Mouse (Mus musculus) right cerebral cortex, postnatal 25 days (tissue): ENCODE measurements around the gene Kras.

Experiments used
- DNase-seq: peaks from one replicate; pipeline ENCODE4 v3.0.0; 2022

Kras gene

DNA sequence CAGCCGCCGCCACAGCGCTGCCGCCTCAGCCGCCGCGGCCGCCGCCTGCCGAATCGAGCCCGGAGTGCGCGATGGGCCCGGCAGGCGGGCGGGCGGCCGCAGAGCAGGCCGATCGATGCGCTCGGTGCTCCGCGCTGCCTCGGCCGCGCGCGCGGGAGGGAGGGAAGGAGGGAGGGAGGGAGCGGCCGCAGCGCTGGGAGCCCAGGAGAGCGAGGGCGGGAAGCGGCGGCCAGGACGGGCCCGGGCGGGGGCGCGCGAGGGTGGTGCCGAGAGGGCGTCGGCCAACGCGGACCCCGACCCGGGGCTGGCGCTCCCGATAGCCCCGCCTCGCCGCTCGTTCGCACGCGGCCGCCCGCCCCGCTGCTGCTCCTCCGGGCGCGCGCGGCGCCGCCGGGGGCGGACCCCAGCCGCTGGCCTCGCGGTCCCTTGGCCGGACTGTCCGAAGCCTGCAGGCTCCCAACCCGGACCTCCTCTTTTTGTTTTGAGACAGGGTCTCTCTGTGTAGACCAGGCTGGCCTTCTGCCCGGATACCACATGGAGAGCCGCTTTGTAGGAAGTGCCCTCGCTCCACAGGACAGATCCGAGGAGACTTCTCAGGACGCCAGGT lies at the start of gene Kras:
Gene Kras, minus strand, starts transcription at position 55 of the 607 bp plus-strand sequence.
- peak; percentile 91 for DNase-seq

DNA sequence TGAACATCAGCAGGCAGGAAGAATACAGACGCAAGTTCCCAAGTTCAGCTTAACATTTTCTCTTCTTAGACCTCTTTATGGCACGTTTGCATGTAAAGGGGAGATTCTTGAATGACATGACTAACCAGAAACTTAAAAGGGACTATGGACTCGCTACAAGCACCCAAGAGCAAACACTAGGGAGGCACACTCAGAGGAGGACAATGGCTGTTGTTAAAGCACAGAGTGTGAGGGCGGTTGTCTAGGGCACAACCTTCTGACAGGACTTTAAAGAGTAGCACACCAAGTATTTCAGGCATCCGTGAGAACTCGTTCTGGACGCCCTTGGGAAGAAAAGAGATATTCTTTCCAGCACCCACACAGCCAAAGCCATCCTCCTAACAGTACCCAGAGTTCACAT lies 47.6 kb upstream of the Kras start:
- no peak for DNase-seq

- DNase-seq = no peak
These were observed 46.9 kb upstream of the Kras start for GRCm38 (mm10) chr6:145296979-145297378.

- DNase-seq = no peak
These were observed 45.1 kb upstream of the Kras start for GRCm38 (mm10) chr6:145295171-145295570.

DNA sequence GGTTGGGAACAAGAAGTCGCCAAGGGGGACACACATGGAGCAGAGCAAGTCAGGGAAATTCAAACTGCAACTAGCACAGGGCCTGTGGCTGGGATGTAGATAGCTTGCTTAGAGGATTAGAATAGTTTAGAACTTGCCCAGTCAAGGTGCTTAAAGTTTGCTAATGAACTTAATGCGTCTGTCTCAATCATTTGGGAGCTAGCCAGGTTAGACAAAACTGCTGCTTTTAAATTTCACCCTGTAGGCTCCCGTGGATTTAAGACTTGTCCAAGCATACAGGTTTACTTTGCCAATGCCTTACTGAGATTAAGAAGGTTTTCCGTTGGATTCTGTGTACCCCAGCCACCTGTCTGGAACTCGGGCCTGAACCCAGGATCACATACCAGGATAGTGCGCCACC lies 43.1 kb upstream of the Kras start:
- no peak for DNase-seq

GRCm38 (mm10) chr6:145291383-145292289 lies 41.6 kb upstream of the Kras start:
- DNase-seq = no peak

DNA sequence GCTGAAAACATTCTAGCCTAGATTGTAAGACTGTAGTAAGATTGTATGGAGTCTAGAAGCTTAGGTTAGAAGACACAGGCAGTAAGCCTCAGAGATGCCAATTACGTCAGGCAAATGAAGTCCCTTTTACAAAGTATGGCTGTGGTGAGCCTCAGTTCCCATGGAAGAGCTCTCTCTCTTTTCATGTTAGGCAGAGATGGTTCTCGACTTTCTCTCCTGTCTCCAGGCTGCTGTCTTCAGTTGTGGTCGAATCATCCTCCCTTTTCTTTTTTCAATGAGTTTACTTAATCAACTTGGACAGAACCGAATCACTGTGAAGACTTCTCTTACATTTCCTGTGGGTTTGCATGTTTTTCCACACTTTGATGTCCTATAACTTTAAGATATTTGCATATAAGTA lies 35.6 kb upstream of the Kras start:
- DNase-seq = no peak

DNA sequence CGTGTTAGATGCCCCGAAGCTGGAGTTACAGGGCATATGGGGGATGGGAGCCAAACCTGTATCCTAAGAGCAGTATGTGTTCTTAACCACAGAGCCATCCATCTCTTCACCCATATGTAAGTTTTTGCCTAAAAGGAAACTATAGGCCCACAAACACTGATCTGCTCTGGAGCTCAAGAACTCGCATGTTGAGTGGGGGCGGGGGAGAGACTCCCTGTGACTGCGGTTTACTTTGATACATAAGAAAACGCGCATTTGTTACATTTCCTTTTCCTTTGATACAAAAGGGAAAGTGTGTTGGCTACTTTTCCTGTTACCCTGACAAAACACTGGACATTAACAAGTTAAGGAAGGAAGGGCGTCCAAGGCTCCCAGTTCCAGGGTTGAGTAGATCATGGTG lies 34.2 kb upstream of the Kras start:
- no peak for DNase-seq

GRCm38 (mm10) chr6:145277138-145277763 lies 27.2 kb upstream of the Kras start:
- DNase-seq = no peak

GRCm38 (mm10) chr6:145276265-145276780 lies 26.3 kb upstream of the Kras start:
- DNase-seq = peak; percentile 17

- no peak for DNase-seq
These were observed 25.7 kb upstream of the Kras start for GRCm38 (mm10) chr6:145275586-145276219.

DNA sequence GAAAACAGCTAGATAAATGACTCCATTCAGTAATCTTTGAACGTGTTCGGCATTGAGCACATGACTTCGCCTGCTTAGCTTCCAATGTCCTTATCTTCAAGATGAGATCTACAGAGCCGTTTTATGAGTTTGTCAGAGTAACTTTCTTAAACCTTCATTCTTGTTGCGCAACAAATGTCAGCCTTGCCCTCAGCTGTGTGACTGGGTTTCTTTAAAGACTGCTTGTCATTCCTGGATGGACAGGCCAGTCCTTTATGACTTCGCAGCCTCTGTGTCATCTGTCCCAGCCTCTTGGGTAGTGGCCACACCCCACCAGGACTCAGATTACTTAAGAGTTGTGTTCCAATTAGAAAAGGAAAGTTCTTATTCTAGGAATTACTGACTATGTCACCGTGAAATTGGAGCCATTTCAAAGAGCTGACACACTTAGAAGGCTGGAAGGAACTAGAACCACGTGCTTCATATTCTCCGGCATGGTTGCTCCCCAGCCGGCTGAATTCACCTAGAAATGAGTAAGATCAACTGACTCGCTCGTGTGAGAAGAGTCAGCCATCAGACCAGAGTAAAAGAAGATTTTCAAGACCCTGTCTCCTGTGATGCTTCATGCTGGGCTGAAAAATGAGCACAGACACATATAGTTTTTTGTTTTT lies 24.1 kb upstream of the Kras start:
- DNase-seq = no peak

DNA sequence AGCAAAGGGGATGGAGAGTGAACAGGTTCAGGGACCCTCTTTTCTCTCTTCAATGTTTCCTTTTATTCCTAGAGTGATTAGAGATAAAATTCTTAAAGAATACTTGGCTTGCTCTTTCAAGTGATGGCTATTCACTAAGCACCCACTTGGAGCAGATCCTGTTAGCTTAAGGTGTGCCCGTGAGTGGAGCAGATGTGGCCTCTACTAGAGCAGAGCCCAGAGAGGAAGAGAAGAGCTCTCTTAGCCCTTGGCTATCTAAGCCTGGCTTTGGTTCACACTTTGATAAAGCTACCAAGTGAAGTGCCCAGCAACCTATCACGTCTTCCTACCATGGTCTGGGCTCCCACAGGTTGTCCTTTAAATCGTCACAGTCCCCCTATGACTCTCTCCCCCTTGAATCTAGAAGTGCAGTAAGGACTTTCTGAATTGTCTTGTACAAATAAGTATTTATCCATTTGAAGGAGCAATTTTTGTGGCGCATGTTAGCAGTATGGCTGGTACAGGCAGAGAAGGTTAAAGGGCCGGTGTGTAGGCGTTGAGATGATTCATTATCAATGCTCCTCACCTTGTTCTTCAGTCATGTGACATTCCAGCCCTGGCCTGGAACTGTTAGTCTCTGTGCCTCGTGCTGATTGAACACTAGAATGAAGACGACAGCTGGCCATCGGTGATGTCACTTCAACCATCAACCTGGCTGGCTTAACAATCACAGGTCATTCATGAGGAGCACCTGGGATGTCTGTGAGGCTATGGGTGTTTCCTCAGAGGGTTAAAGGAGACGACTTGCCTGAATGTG lies 22.3 kb upstream of the Kras start:
- DNase-seq = no peak

GRCm38 (mm10) chr6:145269313-145269845 lies 19.3 kb upstream of the Kras start:
- DNase-seq = no peak

- DNase-seq = no peak
These were observed 17.7 kb upstream of the Kras start for GRCm38 (mm10) chr6:145267692-145268091.

- DNase-seq = no peak
These were observed 12.3 kb upstream of the Kras start for GRCm38 (mm10) chr6:145262314-145262713.

- no peak for DNase-seq
These were observed 6.6 kb upstream of the Kras start for GRCm38 (mm10) chr6:145256701-145257073.

GRCm38 (mm10) chr6:145255952-145256700 lies 6.1 kb upstream of the Kras start:
- no peak for DNase-seq

DNA sequence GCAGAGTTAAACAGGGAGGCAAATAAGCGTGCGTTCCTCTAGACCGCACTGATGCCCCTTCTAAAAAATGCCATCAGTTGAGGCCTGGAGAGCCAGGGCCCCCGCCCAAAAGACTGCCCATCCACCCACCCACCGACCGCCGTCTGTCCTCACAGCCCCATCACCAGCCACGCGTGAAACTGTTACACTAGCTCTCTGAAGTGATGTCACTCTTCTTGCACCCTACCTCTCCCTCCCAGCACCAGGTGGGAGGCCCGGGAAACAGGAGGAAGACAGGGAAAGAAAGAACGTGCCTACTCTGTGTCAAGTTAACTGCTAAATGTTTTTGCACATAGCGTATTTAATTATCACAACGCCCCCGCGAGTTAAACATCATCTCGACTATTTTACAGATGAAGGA lies 781 bp upstream of the Kras start:
- DNase-seq = peak; percentile 37

DNA sequence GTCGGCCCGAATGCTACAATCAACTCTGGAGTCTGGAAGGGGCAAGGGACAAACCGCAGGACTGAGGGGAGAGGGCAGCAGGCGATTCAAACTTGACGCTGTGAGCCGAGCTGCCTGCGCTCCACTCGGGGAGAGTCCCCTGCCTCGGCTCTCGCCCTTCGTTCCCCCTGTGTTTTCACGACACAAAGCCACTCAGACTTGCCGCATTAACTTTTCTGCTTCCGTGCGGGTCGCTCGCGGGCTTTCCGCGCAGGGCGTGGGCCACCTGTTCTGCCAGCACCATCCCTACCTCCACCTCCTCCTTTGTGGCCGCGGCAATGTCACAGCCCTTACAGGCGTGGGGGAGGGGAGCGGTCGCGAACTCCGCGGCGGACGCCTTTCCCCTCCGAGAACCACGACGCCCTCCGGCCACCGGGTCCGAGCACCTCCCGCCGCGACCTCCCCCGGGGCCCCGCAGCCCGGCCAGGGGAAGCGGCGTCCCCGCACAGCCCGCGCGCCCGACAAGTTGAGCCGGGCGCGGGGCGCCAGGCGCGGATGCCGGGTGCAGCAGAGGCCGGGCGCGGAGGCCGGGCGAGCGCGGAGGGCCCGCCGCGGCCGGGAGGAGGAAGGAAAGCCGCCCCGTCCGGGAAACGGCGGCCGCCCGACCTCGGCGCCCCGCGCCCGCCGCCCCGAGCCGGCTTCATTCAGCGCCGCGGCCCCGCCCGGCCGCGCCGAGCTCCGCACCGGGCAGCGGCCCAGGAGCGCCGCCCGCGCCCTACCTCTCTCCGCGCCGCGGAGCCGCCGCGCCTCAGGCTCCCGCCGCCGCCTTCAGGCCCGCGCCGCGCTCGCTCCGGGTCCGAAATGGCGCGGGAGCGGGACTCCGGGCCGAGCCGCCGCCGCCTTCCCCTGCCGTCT lies 501 bp downstream of the Kras start:
- DNase-seq = peak; percentile 52
